Mouse (Mus musculus) splenic B cell, adult 2 months (primary cell): ENCODE measurements at regions not wholly inside any gene's neighbourhood (a gene's known extent, or its start where the extent isn't known, plus 50 kb on each side); places are given as distances from the start of the nearest gene placed in this dataset.
"Not testable (repeated sequence)": the region's sequence is repeated elsewhere in the genome, so short reads cannot be mapped to it uniquely, and the experiment has no call there.

Experiments
- DNase-seq: peaks from one replicate; pipeline ENCODE4 v3.0.0-alpha.2; 2011; ENCODE audit warnings: low read depth, low spot score
- H3K27me3 ChIP-seq: 2 replicates; pipeline ENCODE4 v1.6.1; 2012; ENCODE audit warnings: mild to moderate bottlenecking, low read length, moderate library complexity, mixed read lengths; ENCODE audit not compliant: control insufficient read depth, poor library complexity, insufficient read depth, severe bottlenecking
- H3K36me3 ChIP-seq: 2 replicates; pipeline ENCODE4 v1.6.1; 2012; ENCODE audit warnings: mild to moderate bottlenecking, low read length, moderate library complexity, mixed read lengths; ENCODE audit not compliant: control insufficient read depth, poor library complexity, insufficient read depth, severe bottlenecking

DNA sequence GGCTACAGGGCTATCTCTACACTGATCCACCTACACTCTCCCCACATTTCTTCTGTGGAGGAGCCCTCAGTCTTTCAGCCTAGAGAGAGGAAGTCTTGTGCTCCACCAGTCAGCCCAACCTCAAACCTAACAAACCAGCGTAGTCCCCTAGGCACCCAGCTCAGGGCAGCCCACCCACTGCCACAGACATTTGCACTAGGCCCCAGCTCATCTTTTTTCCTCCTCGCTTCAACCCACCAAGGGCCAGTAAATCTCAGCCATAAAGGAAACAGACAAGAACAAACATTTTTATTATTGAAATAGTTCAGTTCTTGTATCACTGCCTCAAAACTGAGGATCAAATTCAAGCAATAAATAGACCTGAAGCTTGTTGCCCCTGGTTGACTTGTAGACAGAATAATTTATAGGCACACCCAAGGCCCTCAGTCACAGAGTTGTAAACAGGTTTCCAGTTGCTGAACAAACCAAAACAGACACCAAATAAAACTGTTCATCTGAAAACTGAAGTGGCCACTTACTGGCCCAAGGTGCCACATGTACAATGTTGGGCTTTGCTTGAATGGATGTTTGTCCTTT lies 58.0 kb upstream of the Cdyl start:
- DNase-seq, result no peak
- H3K36me3 ChIP-seq, result no peaks in the 10 kb centered on the region
- H3K27me3 ChIP-seq, result no peaks in the 10 kb centered on the region; the same call in 1 of the 2 replicates

DNA sequence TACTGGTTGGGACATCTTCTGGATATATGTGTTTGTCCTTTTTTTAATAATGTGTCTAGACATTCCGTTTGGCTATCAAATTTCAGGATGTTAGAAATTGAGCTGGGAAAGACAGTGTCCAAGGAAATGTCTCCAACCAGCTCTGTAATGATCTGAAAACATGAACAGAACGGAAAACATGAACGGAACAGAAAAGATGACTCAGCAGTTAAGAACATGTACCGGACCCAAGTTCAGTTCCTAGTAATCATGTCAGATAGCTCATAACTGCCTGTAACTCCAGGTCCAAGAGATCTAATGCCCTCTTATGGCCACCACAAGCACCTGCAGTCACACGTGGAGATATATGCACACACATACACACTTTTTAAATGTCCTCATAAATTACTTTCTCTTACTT lies 56.6 kb upstream of the Cdyl start:
- no peaks in the 10 kb centered on the region for H3K27me3 ChIP-seq
- DNase-seq, result no peak
- no peaks in the 10 kb centered on the region for H3K36me3 ChIP-seq

DNA sequence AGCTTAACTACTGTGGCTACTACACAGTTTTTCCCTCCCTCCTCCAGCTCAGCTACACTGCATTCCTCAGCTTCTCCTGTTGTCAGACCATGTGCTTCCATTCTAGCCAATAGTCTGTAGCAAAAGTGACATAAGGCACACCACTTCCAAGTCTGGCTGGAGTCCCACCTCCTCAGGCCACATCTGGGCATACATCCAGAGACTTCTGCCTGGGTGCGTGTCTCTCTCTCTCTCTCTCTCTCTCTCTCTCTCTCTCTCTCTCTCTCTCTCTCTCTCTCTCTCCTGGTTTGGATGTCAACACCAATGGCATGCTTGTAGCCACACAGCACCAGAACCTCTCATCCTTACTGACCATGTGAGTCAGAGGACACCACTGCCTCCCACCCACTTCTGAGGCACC lies 55.6 kb upstream of the Cdyl start:
- DNase-seq, result no peak
- no peaks in the 10 kb centered on the region for H3K27me3 ChIP-seq
- no peaks in the 10 kb centered on the region for H3K36me3 ChIP-seq

DNA sequence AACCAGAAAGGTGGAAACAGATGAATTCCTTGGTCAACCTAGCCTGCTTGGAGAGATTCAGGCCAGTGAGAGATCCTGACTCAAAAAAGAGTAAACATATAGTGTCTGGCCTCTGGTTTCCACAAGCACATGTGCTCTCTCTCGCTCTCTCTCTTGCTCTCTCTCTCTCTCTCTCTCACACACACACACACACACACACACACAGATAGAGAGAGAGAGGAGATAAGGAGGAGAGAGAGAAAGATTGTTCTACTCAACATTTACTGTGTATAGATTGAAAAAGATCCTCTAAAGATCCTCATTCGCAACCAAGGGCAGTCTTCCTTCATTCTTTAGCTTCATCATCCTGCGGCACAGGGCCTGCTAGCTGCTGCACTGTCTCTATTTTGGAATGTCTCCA lies 54.9 kb upstream of the Cdyl start:
- no peaks in the 10 kb centered on the region for H3K27me3 ChIP-seq
- DNase-seq, result no peak
- H3K36me3 ChIP-seq, result no peaks in the 10 kb centered on the region

DNA sequence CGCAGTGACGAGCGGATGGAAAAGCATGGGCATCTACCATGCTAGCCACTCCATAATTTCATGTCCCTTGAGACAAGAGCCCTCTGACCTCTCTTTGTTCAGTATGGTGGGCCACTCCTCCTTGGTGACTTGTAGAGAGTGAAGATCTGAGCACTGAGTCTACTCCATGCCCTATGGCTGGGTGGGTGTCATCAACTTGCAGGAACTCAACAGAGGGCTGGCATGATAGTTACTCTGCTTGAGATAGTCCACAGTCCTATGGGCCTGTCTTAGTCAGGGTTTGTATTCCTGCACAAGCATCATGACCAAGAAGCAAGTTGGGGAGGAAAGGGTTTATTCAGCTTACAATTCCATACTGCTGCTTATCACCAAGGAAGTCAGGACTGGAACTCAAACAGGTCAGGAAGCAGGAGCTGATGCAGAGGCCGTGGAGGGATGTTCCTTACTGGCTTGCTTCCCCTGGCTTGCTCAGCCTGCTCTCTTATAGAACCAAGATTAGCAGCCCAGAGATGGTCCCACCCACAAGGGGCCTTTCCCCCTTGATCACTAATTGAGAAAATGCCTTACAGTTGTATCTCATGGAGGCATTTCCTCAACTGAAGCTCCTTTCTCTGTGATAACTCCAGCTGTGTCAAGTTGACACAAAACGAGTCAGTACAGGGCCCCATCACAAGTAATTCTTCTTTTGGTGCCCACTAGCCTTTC lies 52.6 kb upstream of the Cdyl start:
- DNase-seq, H3K27me3 ChIP-seq, H3K36me3 ChIP-seq: not testable (repeated sequence)

DNA sequence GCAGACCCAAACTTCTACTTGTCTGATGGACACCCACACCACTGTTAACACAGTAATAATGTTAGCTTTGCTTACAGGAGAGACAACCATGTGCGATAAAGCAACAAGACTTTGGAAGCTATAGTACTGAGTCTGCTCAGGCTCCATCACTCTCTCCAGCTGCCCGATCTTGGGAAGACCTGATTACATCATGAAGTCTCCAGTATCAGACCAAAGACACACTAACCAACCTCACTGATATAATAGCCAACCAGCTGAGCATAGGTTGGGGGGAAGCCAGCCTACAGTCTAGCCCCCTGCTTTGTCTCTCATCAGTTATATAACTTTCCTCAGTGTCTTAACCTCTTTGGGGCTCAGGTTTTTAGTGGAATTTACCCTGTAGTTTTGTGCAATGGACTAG lies 51.9 kb upstream of the Cdyl start:
- no peak for DNase-seq
- Histone ChIP-seq H3K27me3 (no peaks in the 10 kb centered on the region), H3K36me3 (no peaks in the 10 kb centered on the region)
